Mouse (Mus musculus) embryonic facial prominence, embryonic 14.5 days (tissue): Measurements from ENCODE around the gene Gtpbp1. TPM values are rescaled to one million over a fixed set of nuclear protein-coding genes. Genes with fewer than 3 reads are reported as not detected.
"Not testable (repeated sequence)": the region's sequence is repeated elsewhere in the genome, so short reads cannot be mapped to it uniquely, and the experiment has no call there.

Experiments used
- ATAC-seq: fragments of 200-750 bp; cut with Nextera tagmentation; 2 replicates; pipeline ENCODE4 v1.8.0; 2017; ENCODE audit warnings: low read depth, moderate number of reproducible peaks, moderate TSS enrichment
- DNase-seq: peaks from one replicate; pipeline ENCODE4 v3.0.0-alpha.2; 2015; ENCODE audit warnings: low spot score
- H3K27ac ChIP-seq: fragments of 300-500 bp; sonication (generic); replicated peaks from 2 replicates; pipeline ENCODE4 v1.5.1; 2014; ENCODE audit warnings: low read depth, mild to moderate bottlenecking, low read length, moderate library complexity
- H3K27me3 ChIP-seq: fragments of 300-500 bp; sonication (generic); replicated peaks from 2 replicates; pipeline ENCODE4 v1.6.1; 2014; ENCODE audit warnings: low read length; ENCODE audit not compliant: control insufficient read depth, insufficient read depth
- H3K36me3 ChIP-seq: fragments of 300-500 bp; sonication (generic); 2 replicates; pipeline ENCODE4 v1.6.1; 2014; ENCODE audit warnings: low read length, mixed read lengths; ENCODE audit not compliant: control insufficient read depth, insufficient read depth
- H3K4me1 ChIP-seq: fragments of 300-500 bp; sonication (generic); 2 replicates; pipeline ENCODE4 v1.6.1; 2014; ENCODE audit warnings: antibody characterized with exemption, low read length; ENCODE audit not compliant: control insufficient read depth, insufficient read depth
- H3K4me2 ChIP-seq: fragments of 300-500 bp; sonication (generic); 2 replicates; pipeline ENCODE4 v1.6.1; 2014; ENCODE audit warnings: low read depth, mild to moderate bottlenecking, low read length, moderate library complexity, mixed read lengths
- H3K4me3 ChIP-seq: fragments of 300-500 bp; sonication (generic); 2 replicates; pipeline ENCODE4 v1.5.1; 2014; ENCODE audit warnings: low read depth, mild to moderate bottlenecking, low read length
- H3K9ac ChIP-seq: fragments of 300-500 bp; sonication (generic); 2 replicates; pipeline ENCODE4 v1.6.1; 2014; ENCODE audit warnings: low read depth, mild to moderate bottlenecking, low read length, moderate library complexity, mixed read lengths
- H3K9me3 ChIP-seq: fragments of 300-500 bp; sonication (generic); 2 replicates; pipeline ENCODE4 v1.6.1; 2016; ENCODE audit warnings: low read length; ENCODE audit not compliant: control insufficient read depth
- WGBS: fragments of 180-500 bp; shearing (Covaris S2); extraction: QIAGEN DNeasy Blood & Tissue Kit; methylation state at CpG from one replicate; pipeline ENCODE4 v1.1.7; 2014; 5-methylcytosine and 5-hydroxymethylcytosine counted together
- polyA plus RNA-seq: library from polyadenylated mRNA; unstranded; fragments of >200 nt; fragmentation: Nextera tagmentation; extraction: Ambion mirVana; gene quantifications from 2 replicates; pipeline ENCODE4 v1.2.1, GENCODE M21; 2014

Gene Gtpbp1
- polyA plus RNA-seq, 1 experiment from 2014 or later: 27.2 TPM

DNA sequence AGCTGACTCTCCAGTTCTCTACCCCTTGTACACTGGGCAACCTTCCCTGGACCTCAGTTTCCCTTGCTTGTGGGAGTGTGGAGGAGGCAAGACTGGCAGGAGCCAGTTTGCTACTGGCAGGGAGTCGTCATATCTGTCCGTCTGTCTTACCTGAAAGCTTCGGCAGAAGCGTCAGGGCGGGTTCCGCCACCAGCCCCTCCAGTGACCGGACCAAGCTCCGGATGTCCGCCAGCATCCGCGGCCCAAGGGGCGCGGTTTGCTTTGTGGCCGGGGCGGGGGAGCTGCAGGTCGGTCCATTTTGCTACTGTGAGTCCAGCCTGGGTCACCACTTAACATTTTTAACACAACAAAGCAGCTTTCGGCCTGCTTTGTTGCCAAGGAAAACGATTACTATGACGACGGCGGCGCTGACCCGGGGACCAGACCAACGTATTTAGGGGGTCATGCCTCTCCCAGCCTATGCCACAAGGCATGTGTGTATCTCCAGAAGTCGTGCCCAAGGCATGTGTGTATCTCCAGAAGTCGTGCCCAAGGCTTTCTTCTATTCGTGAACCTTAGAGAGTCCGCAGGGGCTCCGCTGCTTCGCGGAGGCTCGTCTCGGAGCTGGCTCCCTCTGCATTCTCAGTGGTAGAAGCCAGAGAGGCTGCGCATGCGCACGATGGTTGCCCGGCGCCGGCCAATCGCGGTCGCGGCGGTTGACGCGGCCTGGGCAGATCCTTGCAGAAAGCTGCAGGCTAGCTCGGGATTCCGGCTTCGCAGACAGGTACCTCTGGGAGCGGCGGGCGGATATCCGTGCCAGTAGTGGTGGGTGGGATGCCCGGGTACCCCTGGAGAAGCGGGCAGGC lies 31.9 kb upstream of the Gtpbp1 start, which contains the start of the genes Fam227a and Cby1:
Gene Fam227a (minus strand): TSS at position 426 of the 845 bp plus-strand sequence.
Gene Cby1 (plus strand): TSS at position 669 of the 845 bp plus-strand sequence.
- H3K9me3 ChIP-seq: 0 out of 2 replicates have a peak, but pooled peaks cover 3% of the 10 kb centered on the region
- peak within 1 kb of the TSS; percentile 69 for H3K4me3 ChIP-seq
- 0% methylated on average over 49 of the region's 55 CpGs for WGBS
- H3K27ac ChIP-seq: peak within 1 kb of the TSS; percentile 91
- peak within 1 kb of the TSS; percentile 75 for H3K9ac ChIP-seq
- DNase-seq: peak; percentile 94
- ATAC-seq: peak; percentile 88
- peak within 1 kb of the TSS; percentile 76 for H3K4me2 ChIP-seq
- H3K27me3 ChIP-seq: no peaks in the 10 kb centered on the region
- no peaks in the 10 kb centered on the region for H3K4me1 ChIP-seq
- peaks cover 10% of the 10 kb centered on the region; the same call in 1 of the 2 replicates for H3K36me3 ChIP-seq

DNA sequence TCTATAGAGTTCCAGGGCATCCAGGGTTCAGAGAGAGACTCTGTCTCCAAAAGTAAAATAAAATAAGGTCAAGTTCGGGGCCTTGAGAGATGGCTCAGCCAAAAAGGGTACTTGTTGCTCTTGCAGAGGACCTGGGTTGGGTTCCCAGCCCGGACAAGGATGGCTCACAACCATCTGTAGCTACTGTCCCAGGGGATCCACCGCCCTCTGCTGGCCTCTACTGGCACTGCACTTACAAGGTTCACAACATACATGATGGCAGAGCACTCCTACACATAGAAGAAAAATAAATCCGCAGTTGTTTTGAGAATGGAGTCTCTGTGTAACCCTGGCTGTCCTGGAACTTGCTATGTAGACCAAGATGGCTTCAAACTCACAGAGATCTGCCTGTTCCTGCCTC lies 28.8 kb upstream of the Gtpbp1 start:
- 74% methylated on average over 4 of the region's 4 CpGs for WGBS
- H3K4me3 ChIP-seq: no peak overlapping the region
- DNase-seq (no peak), ATAC-seq (no peak)
- H3K27ac ChIP-seq: no peak overlapping the region
- H3K36me3 ChIP-seq: peaks cover 24% of the 10 kb centered on the region
- 0 out of 2 replicates have a peak, but pooled peaks cover 3% of the 10 kb centered on the region for H3K9me3 ChIP-seq
- no peak overlapping the region for H3K4me2 ChIP-seq
- H3K27me3 ChIP-seq: no peaks in the 10 kb centered on the region
- H3K9ac ChIP-seq: no peak overlapping the region
- no peaks in the 10 kb centered on the region for H3K4me1 ChIP-seq

DNA sequence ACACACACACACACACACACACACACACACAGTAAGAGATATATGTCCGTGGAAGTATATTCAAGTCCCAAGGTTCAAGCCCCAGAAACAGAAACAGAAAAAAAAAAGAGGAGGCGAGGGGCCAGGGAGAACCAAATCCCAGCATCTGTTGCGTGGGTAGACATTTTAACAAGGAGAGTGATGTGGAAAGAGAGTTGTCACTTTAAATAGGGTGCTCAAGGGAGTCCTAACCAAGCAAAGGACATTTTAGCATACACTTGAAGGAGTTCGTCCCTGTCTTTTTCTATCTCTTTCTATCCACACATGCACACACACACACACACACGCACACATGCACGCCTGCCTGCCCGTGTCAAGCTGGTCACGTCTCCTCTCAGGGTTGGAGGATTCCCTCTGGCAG lies 26.0 kb upstream of the Gtpbp1 start:
- WGBS: 92% methylated on average over 8 of the region's 8 CpGs
- Histone ChIP-seq H3K4me1 (no peaks in the 10 kb centered on the region), H3K36me3 (peaks cover 32% of the 10 kb centered on the region), H3K27ac (no peak overlapping the region), H3K4me2 (no peak overlapping the region), H3K9ac (no peak overlapping the region), H3K27me3 (no peaks in the 10 kb centered on the region), H3K9me3 (0 out of 2 replicates have a peak, but pooled peaks cover 3% of the 10 kb centered on the region), H3K4me3 (no peak overlapping the region)
- ATAC-seq (no peak), DNase-seq (no peak)

DNA sequence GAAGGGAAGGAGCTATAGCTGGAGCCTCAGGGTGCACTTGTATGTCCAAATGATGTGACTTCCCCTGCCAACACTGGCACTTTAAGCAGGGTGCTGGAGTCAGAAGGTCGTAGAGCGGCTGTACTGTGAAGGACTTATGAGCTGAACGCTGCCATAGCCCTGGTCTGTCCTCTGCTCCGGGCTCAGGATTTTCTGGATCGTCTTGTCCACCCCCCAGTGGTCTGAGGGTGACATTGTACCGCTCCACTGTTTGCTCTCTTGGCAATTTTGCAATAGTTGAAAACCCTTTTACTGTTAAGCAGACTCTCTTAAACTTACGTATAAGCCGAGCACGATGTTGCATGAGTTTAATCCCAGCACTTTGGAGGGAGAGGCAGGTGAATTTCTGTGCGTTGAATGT lies 21.4 kb upstream of the Gtpbp1 start:
- WGBS: 68% methylated on average over 10 of the region's 10 CpGs
- Histone ChIP-seq H3K4me1 (peaks cover 5% of the 10 kb centered on the region; the same call in 1 of the 2 replicates), H3K27ac (no peak overlapping the region), H3K9ac (no peak overlapping the region), H3K4me3 (no peak overlapping the region), H3K9me3 (no peaks in the 10 kb centered on the region), H3K36me3 (peaks cover 44% of the 10 kb centered on the region), H3K4me2 (no peak overlapping the region), H3K27me3 (no peaks in the 10 kb centered on the region)
- ATAC-seq: no peak
- DNase-seq: no peak

DNA sequence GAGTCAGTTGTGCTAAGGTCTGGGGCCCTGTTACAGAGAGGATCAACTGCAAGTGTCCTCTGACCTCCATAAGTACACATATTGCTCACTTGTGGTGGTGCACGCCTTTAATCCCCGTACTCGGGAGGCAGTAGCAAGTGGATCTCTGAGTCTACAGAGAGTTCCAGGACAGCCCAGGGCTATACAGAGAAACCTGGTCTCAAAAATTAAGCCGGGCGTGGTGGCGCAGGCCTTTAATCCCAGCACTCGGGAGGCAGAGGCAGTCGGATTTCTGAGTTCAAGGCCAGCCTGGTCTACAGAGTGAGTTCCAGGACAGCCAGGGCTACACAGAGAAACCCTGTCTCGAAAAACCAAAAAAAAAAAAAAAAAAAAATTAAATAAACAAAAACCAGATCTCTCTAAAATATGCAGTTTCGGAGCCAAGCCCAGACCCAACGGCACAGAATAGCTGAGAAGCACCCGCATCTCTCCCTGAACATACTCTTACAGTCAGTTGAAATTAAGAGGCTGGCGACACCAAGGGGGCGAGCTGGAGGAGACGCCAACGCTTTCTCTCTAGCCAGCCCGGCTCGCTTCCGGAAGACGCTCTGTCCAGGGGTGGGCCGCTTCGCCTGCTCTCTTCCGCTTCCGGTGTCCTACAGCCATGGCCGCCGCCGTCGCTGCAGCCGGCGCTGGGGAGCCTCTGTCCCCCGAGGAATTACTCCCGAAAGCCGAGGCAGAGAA lies 20.2 kb upstream of the Gtpbp1 start, which contains the start of gene Tomm22:
Gene Tomm22 (plus strand): TSS at position 613 of the 723 bp plus-strand sequence.
- peak within 1 kb of the TSS; percentile 63 for H3K4me2 ChIP-seq
- DNase-seq (peak; percentile 98), ATAC-seq (peak; percentile 96)
- peak within 1 kb of the TSS; percentile 92 for H3K4me3 ChIP-seq
- H3K4me1 ChIP-seq: peaks cover 5% of the 10 kb centered on the region; the same call in 1 of the 2 replicates
- H3K9me3 ChIP-seq: no peaks in the 10 kb centered on the region
- no peak within 1 kb of the TSS for H3K27ac ChIP-seq
- no peaks in the 10 kb centered on the region for H3K27me3 ChIP-seq
- peak within 1 kb of the TSS; percentile 82 for H3K9ac ChIP-seq
- peaks cover 57% of the 10 kb centered on the region for H3K36me3 ChIP-seq
- WGBS: 15% methylated on average over 32 of the region's 33 CpGs

DNA sequence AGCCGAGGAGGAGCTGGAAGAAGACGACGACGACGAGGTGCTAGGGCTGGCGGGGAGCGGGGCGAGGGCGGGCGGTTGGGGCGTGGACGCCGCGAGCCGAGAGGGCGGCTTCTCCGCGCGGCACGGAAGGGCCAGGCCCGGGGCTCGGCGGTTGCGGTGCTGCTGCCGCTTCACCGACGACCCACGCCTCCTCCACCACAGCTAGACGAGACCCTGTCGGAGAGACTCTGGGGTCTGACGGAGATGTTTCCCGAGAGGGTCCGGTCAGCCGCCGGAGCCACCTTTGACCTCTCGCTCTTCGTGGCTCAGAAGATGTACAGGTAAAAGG lies 19.7 kb upstream of the Gtpbp1 start:
- H3K27ac ChIP-seq: no peak overlapping the region
- ATAC-seq (peak; percentile 41; the same call in 1 of the 2 replicates), DNase-seq (no peak)

DNA sequence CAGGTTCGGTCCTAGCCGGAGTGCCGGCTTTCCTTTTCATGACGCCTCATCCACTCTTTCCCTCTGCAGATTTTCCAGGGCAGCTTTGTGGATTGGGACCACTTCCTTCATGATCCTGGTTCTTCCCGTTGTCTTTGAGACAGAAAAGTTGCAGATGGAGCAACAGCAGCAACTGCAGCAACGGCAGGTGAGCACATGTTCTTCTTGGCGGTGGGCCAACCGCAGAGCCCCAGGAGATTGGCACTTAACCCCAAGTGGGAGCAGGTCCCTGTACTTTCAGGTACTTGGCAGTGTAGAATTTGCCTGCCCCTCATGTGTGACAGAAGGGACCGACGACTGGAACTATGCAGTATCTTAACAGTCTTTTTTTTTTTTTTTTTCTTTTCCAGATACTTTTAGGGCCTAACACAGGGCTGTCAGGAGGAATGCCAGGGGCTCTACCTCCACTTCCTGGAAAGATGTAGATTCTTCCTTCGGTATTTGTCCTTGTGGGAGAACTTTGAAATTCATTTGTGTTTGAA lies 18.8 kb upstream of the Gtpbp1 start:
- H3K4me3 ChIP-seq: peak overlapping the region; percentile 92
- 69% methylated on average over 11 of the region's 11 CpGs for WGBS
- ATAC-seq, H3K9me3 ChIP-seq, H3K4me1 ChIP-seq, DNase-seq, H3K27ac ChIP-seq, H3K9ac ChIP-seq, H3K27me3 ChIP-seq: not testable (repeated sequence)
- peaks cover 54% of the 10 kb centered on the region for H3K36me3 ChIP-seq
- peak overlapping the region; percentile 63 for H3K4me2 ChIP-seq

More for the DNA sequence above, 19.7 kb upstream of the Gtpbp1 start:
- Histone ChIP-seq H3K36me3 (peaks cover 54% of the 10 kb centered on the region), H3K9me3 (no peaks in the 10 kb centered on the region), H3K4me1 (peaks cover 5% of the 10 kb centered on the region; the same call in 1 of the 2 replicates), H3K9ac (peak overlapping the region; percentile 82), H3K27me3 (no peaks in the 10 kb centered on the region), H3K4me2 (peak overlapping the region; percentile 63), H3K4me3 (peak overlapping the region; percentile 92)
- WGBS: 1% methylated on average over 10 of the region's 37 CpGs

DNA sequence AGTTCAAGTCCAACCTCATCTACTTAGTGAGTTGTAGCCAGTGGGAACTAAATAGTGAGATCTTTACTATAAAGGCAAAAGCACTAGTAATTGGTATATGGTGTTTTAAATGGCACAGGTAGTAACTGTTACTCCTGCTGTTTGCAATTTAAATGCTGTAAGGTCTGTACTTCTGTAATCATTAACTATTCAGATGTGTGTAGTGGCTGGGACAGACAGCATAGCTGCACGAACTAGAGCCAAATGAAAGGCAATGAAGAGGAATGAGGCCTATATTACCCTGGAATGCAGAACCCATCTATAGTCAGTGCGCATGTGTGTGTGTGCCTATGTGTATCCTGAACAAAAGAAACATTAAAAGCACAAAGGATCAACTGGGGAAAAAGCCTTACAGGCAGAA lies 12.7 kb upstream of the Gtpbp1 start:
- Histone ChIP-seq H3K4me3 (no peak overlapping the region), H3K9me3 (no peaks in the 10 kb centered on the region), H3K36me3 (peaks cover 44% of the 10 kb centered on the region), H3K4me2 (no peak overlapping the region), H3K4me1 (no peaks in the 10 kb centered on the region), H3K27ac (no peak overlapping the region), H3K9ac (no peak overlapping the region), H3K27me3 (no peaks in the 10 kb centered on the region)
- no peak for DNase-seq
- no peak for ATAC-seq
- 82% methylated on average over 2 of the region's 2 CpGs for WGBS
